Comparison of ENCODE assay signal across 27 mouse cellular contexts in the genomic region with DNA sequence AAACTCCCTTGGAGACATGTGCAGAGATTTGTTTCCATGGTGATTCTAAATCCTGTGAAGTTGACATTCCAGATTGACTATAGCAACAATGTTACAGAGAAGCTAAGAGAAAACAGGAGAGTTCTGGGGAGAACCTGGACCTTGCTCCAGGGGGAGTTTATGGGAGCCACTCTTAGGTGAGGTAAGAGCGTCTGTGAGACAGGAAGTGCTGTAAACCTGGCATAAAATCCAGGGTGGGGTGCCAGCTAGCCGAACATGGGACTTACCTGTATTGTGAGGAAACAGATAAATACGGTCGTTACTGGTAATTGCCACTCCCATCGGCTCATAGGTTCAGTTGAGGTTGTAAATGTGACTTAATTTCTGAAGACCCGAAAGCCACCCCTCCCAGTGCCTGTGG.
"Had no signal": no experiment of that assay in that cellular context is flagged by ENCODE, and none has a peak within 500 bp of the region (broad histone marks: within the 10 kb centered on the region; RNA-seq: fewer than 3 reads in every experiment).

No protein-coding gene starts in this region.

- ATAC-seq: hindbrain, embryonic 16.5 days; inflammation-experienced regulatory T-cells, adult 6 months had no signal

- H3K9me3 ChIP-seq: heart, embryonic 10.5 days; heart, embryonic 12.5 days; hindbrain, embryonic 10.5 days; hindbrain, embryonic 12.5 days; kidney, embryonic 15.5 days; limb, embryonic 10.5 days; limb, embryonic 12.5 days had no signal

- H3K4me1 ChIP-seq: limb, embryonic 12.5 days had no signal

- H3K9ac ChIP-seq: heart, embryonic 12.5 days; hindbrain, embryonic 12.5 days; hindbrain, embryonic 14.5 days; kidney, embryonic 15.5 days; limb, embryonic 12.5 days had no signal

- DNase-seq: gastrocnemius, adult 2 months; gastrocnemius, postnatal 10 days; gastrocnemius, postnatal 25 days; heart, adult 18-20 months; heart, postnatal 10 days; heart, postnatal 4 days; kidney, adult 11 months; kidney, adult 2 months; kidney, adult 9 months; kidney, postnatal 14 days; kidney, postnatal 36 days; layer of hippocampus, adult 9-11 months; layer of hippocampus, postnatal 36 days; liver had no signal

- H3K4me2 ChIP-seq: heart, embryonic 12.5 days; hindbrain, embryonic 12.5 days; hindbrain, embryonic 14.5 days; kidney, embryonic 15.5 days; limb, embryonic 12.5 days; liver, embryonic 11.5 days had no signal

- H3K36me3 ChIP-seq: hindbrain, embryonic 12.5 days; limb, embryonic 12.5 days had no signal

- H3K27ac ChIP-seq: gastrocnemius, adult 2 months; heart, embryonic 10.5 days; hindbrain, embryonic 10.5 days; hindbrain, embryonic 12.5 days; hindbrain, embryonic 14.5 days; kidney, embryonic 15.5 days; kidney, postnatal 0 days; left cerebral cortex, adult 2 months; limb, embryonic 10.5 days; limb, embryonic 12.5 days had no signal

- H3K27me3 ChIP-seq: heart, embryonic 12.5 days; kidney, embryonic 15.5 days had no signal

- H3K4me3 ChIP-seq: gastrocnemius, adult 2 months; heart, embryonic 10.5 days; heart, embryonic 12.5 days; hindbrain, embryonic 10.5 days; hindbrain, embryonic 12.5 days; kidney, embryonic 15.5 days; left cerebral cortex, adult 2 months; limb, embryonic 10.5 days; limb, embryonic 12.5 days had no signal
